Mouse (Mus musculus) stomach, postnatal 0 days (tissue): ENCODE results near the gene Crybb3.

Source experiments
- CTCF ChIP-seq: IDR thresholded peaks from 2 replicates; pipeline ENCODE4 v1.5.1; 2016; ENCODE audit warnings: antibody characterized with exemption, low read depth, mild to moderate bottlenecking, moderate library complexity
- EP300 ChIP-seq: optimal IDR thresholded peaks from 2 replicates; pipeline ENCODE3; 2016; ENCODE audit warnings: antibody characterized with exemption

- TF ChIP-seq CTCF = no peak
- no peak for TF ChIP-seq EP300
Observed at GRCm38 (mm10) chr5:113050581-113051185, 30.7 kb downstream of the Crybb3 start.
